Mouse (Mus musculus) liver, adult (tissue): ENCODE measurements around the gene Cacna2d3.
A peak's percentile ranks its signal among the peaks of the same experiment; 100 is the strongest.

Experiments
- GATA4 ChIP-seq: IDR thresholded peaks from 2 replicates; pipeline ENCODE4 v1.6.1; 2014; ENCODE audit warnings: mild to moderate bottlenecking, low read length; ENCODE audit not compliant: insufficient replicate concordance

Cacna2d3 gene

GRCm38 (mm10) chr14:29137006-29137579, 584.6 kb downstream of the Cacna2d3 start:
- TF ChIP-seq GATA4 = no peak

GRCm38 (mm10) chr14:29134901-29135300, 586.8 kb downstream of the Cacna2d3 start:
- TF ChIP-seq GATA4 = no peak

GRCm38 (mm10) chr14:29130511-29130910, 591.2 kb downstream of the Cacna2d3 start:
- TF ChIP-seq GATA4 = no peak

- TF ChIP-seq GATA4 = no peak
These were observed 597.8 kb downstream of the Cacna2d3 start for GRCm38 (mm10) chr14:29123886-29124285.

- no peak for TF ChIP-seq GATA4
These were observed 598.9 kb downstream of the Cacna2d3 start for GRCm38 (mm10) chr14:29122749-29123148.

- no peak for TF ChIP-seq GATA4
These were observed 607.7 kb downstream of the Cacna2d3 start for GRCm38 (mm10) chr14:29113852-29114450.

- no peak for TF ChIP-seq GATA4
These were observed 610.0 kb downstream of the Cacna2d3 start for GRCm38 (mm10) chr14:29111666-29112065.

GRCm38 (mm10) chr14:29110351-29111091, 611.1 kb downstream of the Cacna2d3 start:
- no peak for TF ChIP-seq GATA4

GRCm38 (mm10) chr14:29107464-29107863, 614.2 kb downstream of the Cacna2d3 start:
- no peak for TF ChIP-seq GATA4

- TF ChIP-seq GATA4 = no peak
These were observed 623.9 kb downstream of the Cacna2d3 start for GRCm38 (mm10) chr14:29097776-29098175.

GRCm38 (mm10) chr14:29095431-29095830, 626.2 kb downstream of the Cacna2d3 start:
- no peak for TF ChIP-seq GATA4

GRCm38 (mm10) chr14:29090074-29090473, 631.6 kb downstream of the Cacna2d3 start:
- TF ChIP-seq GATA4 = no peak

GRCm38 (mm10) chr14:29086528-29086927, 635.1 kb downstream of the Cacna2d3 start:
- TF ChIP-seq GATA4 = no peak

- 0 out of 2 replicates have a peak, but pooled peaks have one; percentile 6 for TF ChIP-seq GATA4
These were observed 636.0 kb downstream of the Cacna2d3 start for GRCm38 (mm10) chr14:29085493-29086159.

- TF ChIP-seq GATA4 = no peak
These were observed 639.5 kb downstream of the Cacna2d3 start for GRCm38 (mm10) chr14:29082171-29082570.

GRCm38 (mm10) chr14:29080630-29081029, 641.0 kb downstream of the Cacna2d3 start:
- no peak for TF ChIP-seq GATA4
